Mouse (Mus musculus): Measurements from ENCODE around the gene Gtf2ird2.

GRCm38 (mm10) chr5:134272761-134273160 lies 88.9 kb downstream of the Gtf2ird2 start:
- no peak for TF ChIP-seq CTCF (IDR thresholded peaks at IDR 0.05; ENCODE audit: insufficient read depth, low read depth, low read length)
- TF ChIP-seq POLR2A (IDR thresholded peaks at IDR 0.05; ENCODE audit: insufficient read depth, low read depth, low read length) = no peak

Data from olfactory bulb, adult 2 months (tissue).